Mouse (Mus musculus) lung, adult 18-20 months (tissue): ENCODE results near the gene Lmbr1l.
"Not testable (repeated sequence)": the region's sequence is repeated elsewhere in the genome, so short reads cannot be mapped to it uniquely, and the experiment has no call there.

Experiments
- DNase-seq, 2 experiments: peaks; one replicate each; pipeline ENCODE4 v3.0.0; 2022; ENCODE audit warnings: mixed read lengths in 2 of 2

Gene Lmbr1l

GRCm38 (mm10) chr15:98917538-98918498 is at the start of gene Lmbr1l:
Lmbr1l (minus strand) TSS chr15:98918231.
- DNase-seq, result peak; percentile 100

GRCm38 (mm10) chr15:98959531-98959930 is 41.5 kb upstream of the Lmbr1l start:
- no peak for DNase-seq

- DNase-seq, result no peak
Measured at GRCm38 (mm10) chr15:98958901-98959420, 40.9 kb upstream of the Lmbr1l start.

- DNase-seq, result no peak
Measured at GRCm38 (mm10) chr15:98957475-98957874, 39.4 kb upstream of the Lmbr1l start.

GRCm38 (mm10) chr15:98956000-98956399 is 38.0 kb upstream of the Lmbr1l start:
- no peak for DNase-seq

- DNase-seq, result no peak
Measured at GRCm38 (mm10) chr15:98955324-98955723, 37.3 kb upstream of the Lmbr1l start.

GRCm38 (mm10) chr15:98954425-98955253 is 36.6 kb upstream of the Lmbr1l start:
- no peak for DNase-seq

- DNase-seq, result peak; percentile 93 to 95
Measured at GRCm38 (mm10) chr15:98953401-98954356, 35.6 kb upstream of the Lmbr1l start, which contains the start of the genes Gm49450 and Tuba1a. Gm49450 (minus strand) TSS chr15:98953551. Tuba1a (minus strand) TSS chr15:98953703.

GRCm38 (mm10) chr15:98952751-98953400 is 34.8 kb upstream of the Lmbr1l start:
- DNase-seq, result peak; percentile 78 to 84

- DNase-seq, result no peak
Measured at GRCm38 (mm10) chr15:98952063-98952455, 34.0 kb upstream of the Lmbr1l start.

- DNase-seq, result not testable (repeated sequence)
Measured at GRCm38 (mm10) chr15:98951122-98952062, 33.4 kb upstream of the Lmbr1l start.

GRCm38 (mm10) chr15:98949607-98949892 is 31.5 kb upstream of the Lmbr1l start:
- DNase-seq, result no peak

- DNase-seq, result no peak
Measured at GRCm38 (mm10) chr15:98948857-98949606, 31.0 kb upstream of the Lmbr1l start.

- DNase-seq, result no peak
Measured at GRCm38 (mm10) chr15:98948382-98948781, 30.4 kb upstream of the Lmbr1l start.

- no peak for DNase-seq
Measured at GRCm38 (mm10) chr15:98947884-98948283, 29.9 kb upstream of the Lmbr1l start.

GRCm38 (mm10) chr15:98943133-98943532 is 25.1 kb upstream of the Lmbr1l start:
- DNase-seq, result peak; percentile 36 to 68

GRCm38 (mm10) chr15:98942081-98942480 is 24.1 kb upstream of the Lmbr1l start:
- DNase-seq, result no peak

GRCm38 (mm10) chr15:98941539-98941938 is 23.5 kb upstream of the Lmbr1l start:
- DNase-seq, result no peak

GRCm38 (mm10) chr15:98940816-98941215 is 22.8 kb upstream of the Lmbr1l start:
- DNase-seq, result peak in 1 of 2 experiments; percentile 28
